Mouse (Mus musculus): ENCODE measurements at regions not wholly inside any gene's neighbourhood (a gene's known extent, or its start where the extent isn't known, plus 50 kb on each side); places are given as distances from the start of the nearest gene placed in this dataset.

- intact Hi-C loops (cut with DNase I): no loop called here
- peak; percentile 82 for DNase-seq
Observed at GRCm38 (mm10) chr15:88537190-88537589, 62.9 kb upstream of the Zdhhc25 start.

- peak; percentile 87 for DNase-seq
- intact Hi-C loops (cut with DNase I): no loop called here
Observed at GRCm38 (mm10) chr15:88542567-88542966, 57.5 kb upstream of the Zdhhc25 start.

- peak; percentile 56 for DNase-seq
- intact Hi-C loops (cut with DNase I): no loop called here
Observed at GRCm38 (mm10) chr15:88544216-88544615, 55.9 kb upstream of the Zdhhc25 start.

- intact Hi-C loops (cut with DNase I): no loop called here
- DNase-seq: no peak
Observed at GRCm38 (mm10) chr15:88548261-88548660, 51.8 kb upstream of the Zdhhc25 start.
